Mouse (Mus musculus) adrenal gland, postnatal 14 days (tissue): Measurements from ENCODE around the gene Ccl24. TPM values are rescaled to one million over a fixed set of nuclear protein-coding genes. Genes with fewer than 3 reads are reported as not detected.

Experiments
- DNase-seq: peaks from one replicate; pipeline ENCODE4 v3.0.0; 2021; ENCODE audit warnings: mixed read lengths
- total RNA-seq: library from RNA; stranded (reverse); gene quantifications from 2 replicates; pipeline ENCODE4 v1.2.3, GENCODE M21; 2021

The Ccl24 gene
- total RNA-seq, 1 experiment from 2014 or later, result 3.1 TPM

DNA sequence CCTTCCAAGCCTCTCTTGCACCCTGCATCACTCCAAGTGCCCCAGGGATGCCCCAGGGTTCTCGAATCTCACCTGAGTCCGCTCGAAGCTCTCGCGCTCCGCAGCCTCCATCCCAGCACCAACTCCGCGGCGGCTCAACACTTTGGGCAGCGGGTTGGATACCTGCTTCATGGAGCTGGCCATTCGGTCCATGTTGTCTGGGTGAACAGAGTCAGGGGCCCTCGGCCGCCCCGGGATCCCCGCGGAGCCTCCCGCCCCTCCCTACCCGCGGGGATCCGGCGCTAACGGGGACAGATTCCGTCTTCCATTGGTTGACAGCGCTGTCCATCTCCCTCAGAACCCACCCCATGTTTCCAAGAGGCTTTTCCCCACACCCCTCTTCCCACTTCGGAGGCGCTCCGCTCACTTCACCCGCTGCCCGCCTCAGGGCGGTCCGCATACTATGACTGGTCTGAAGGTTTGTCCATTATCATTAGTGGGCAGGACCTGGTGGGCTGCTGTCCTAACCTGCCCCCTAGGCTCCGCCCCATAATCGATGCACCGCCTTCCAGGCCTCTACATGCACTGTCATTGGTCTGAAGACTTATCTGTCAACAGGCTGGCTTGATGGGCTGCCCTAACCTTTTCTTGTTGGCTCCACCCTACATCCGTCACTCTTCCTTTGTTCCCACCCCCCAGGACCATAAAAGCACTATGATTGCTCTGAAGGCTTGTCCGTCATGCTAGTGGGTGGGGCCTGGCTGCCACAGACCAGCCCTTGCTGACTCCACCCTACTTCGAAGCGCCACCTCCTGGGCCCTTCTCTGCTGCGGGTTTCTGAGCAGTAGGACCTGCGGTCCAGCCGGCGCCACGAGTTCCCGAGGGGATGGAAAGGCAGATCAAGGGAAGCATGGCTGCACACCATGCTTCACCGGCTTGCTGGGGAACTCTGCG, 27.7 kb downstream of the Ccl24 start, which contains the start of gene Hip1:
Gene Hip1 (minus strand): TSS at position 256 of the 933 bp plus-strand sequence.
- peak; percentile 97 for DNase-seq

DNA sequence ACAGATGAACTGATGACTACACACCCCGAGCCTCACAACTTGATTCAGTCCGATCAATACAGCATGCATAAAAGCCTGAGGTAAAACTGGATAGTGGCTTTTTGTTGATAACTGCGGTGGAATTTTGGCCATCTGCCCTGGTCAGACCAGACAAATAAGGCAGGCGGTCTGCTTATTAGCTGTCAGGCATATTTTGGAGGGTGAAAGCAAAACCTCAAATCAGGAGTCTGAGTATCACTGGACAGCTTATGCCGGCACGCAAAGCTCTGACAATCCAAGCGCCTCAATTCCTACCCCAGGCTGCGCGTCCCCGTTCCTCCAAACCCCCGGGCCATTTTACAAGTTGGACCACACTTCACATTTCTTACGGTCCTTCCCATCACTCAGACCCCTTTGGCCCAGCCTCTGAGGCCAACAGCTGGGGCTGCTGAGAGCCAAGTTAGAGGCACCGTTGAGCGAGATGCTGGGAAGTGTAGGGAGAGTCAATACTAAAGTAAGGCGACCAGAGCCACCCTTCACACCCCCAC, 28.8 kb downstream of the Ccl24 start:
- DNase-seq, result peak; percentile 23

DNA sequence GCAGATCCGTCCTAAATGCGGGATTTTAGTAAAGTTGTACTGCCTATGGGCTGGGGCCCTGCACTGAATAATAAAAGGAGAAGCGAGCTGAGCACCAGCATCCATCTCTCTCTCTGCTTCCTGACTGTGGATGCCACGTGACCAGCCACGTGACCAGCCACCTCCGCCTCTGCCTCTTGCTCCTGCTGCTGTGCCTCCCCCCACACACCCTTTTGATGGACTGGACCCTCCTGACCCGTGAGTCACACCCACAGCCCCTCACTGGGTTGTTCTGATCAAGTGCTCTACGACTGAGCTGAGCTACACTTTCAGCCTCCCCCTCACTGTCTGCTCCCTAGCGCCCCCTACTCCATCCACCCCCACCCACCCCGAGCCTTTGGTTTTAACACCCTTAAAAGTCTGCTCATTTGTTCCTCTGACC, 35.0 kb downstream of the Ccl24 start:
- DNase-seq, result no peak

DNA sequence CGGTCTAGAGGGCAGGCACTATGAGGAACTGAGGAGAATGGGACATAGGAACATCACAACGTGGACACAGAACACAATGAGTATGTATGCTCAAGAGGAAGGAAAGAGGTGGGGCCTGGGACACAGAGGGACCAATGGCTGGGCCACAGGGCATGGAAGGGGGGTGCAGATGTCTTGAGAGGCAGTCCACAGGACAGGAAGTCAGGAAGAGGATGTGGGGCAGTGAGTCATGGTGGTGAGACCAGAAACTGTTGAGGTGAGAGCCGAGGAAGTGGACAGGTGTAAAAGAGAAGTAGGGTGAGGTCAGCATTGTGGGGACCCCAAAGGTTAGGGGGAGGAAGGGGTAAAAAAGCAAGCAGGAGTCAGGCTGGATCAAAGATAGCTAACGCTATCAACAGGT, 35.5 kb downstream of the Ccl24 start:
- peak; percentile 44 for DNase-seq

DNA sequence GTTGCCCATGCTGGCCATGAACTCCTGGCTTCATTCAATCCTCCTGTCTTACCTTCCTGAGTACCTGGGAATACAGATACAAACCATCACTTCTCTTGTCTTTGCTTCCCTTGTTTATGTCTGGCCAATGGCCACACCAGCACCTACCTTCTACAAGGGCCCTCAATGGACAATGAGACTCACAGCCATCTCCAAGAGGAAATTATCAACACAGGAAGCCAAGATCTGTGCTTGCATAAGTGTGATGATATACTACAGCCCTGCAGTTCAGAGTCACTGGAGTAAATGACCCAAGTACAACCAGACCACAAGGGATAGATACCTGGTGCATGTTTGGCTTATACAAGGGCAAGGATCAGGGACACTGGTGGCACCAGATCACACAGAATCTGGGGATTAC, 37.0 kb downstream of the Ccl24 start:
- DNase-seq, result no peak

DNA sequence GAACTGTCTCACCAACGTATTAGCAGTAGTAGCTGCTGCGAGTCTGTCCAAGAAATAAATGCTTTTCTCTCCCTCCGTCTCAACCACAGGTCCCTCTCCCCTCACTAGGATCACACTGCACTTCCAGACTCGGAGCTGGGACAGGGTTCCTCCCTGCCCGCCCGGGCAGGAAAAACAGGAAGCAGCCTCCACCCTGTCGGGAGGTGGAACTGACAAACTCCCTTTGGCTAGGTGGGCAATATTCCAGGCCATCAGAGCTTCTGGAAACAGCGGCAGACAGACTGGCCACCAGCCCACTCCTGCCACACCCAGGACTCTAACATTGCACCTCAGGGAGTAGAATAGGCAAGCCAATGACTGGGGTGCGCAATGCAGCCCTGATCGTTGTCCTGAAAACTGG, 39.4 kb downstream of the Ccl24 start:
- peak; percentile 70 for DNase-seq

DNA sequence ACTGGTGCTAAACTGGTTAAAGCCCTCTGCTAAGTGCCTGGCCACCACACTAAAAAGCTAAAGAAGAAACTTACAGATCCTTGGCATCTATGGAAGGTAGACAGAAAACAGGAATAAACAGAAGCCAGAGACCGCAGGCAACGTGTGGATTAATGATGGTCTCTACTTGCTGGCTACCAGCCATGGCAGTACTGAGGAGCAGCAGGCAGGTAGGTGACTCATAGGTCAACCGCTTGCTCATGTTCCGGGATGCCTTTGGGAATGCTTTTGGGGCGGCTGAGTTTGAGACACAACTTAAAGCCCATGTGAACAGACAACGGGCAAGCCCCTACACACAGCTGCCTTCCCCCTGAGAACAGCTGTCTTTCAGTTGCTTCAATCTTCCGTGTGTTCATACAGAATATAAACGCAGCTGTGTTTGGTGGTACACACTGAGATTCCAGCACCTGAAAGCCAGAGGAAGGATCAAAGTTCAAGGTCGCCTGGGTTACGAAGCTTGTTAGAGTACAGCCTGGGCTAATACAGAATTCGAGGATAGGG, 41.5 kb downstream of the Ccl24 start:
- peak; percentile 33 for DNase-seq

DNA sequence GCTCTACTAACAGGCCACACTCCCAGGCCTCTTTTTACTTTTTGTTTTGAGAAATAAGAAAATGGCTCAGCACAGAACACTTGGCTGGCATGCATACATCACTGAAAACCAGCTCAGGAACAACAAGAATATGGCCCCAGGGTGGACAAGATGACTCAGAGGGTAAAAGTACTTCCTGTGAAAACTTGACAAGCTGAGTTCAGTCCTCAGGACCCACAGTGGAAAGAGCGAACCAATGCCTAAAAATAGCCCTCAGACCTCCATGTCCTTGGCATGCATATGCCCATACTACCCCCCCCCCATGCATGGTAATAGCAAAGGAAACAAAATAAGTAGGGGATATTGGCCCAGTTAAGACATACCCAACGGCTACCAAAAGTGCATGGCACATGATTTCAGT, 42.9 kb downstream of the Ccl24 start:
- no peak for DNase-seq

DNA sequence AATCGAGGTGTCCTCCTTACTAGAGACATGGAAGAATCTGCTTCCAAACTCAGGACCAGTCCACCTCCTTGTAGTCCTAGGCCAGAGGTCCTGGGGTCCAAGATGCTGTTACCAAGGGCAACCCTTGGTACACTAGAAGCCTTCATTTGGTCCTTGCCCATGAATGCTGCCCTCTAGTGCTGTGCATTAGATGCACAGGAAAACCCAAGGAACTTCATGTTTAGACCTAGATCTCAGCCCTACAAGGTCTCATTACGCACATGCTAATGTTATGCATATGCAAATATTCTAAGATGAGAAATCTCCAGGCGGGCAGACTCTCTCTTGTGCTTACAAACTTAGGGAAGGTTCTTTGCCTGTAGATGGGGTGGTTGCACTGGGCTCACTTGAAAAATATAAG, 43.5 kb downstream of the Ccl24 start:
- DNase-seq, result no peak

DNA sequence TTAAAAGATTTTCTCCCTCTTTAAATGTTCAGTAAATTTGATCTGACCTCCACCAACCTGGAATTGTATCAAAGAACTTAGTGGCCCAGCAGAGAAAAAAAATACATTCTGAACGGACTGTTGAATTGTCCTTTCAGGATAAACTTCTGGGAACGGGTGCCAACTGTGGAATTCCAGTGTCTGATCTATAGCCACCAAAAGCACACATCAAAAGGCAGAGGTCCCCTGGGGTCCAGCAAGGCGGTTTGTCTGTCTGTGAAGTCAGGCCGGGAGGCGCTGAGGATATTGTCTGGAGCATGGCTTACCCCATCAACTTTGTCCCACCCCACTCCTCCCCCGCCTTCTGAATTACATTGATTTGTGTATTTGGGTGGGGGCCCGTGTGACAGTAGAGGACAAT, 44.9 kb downstream of the Ccl24 start:
- DNase-seq, result peak; percentile 44

DNA sequence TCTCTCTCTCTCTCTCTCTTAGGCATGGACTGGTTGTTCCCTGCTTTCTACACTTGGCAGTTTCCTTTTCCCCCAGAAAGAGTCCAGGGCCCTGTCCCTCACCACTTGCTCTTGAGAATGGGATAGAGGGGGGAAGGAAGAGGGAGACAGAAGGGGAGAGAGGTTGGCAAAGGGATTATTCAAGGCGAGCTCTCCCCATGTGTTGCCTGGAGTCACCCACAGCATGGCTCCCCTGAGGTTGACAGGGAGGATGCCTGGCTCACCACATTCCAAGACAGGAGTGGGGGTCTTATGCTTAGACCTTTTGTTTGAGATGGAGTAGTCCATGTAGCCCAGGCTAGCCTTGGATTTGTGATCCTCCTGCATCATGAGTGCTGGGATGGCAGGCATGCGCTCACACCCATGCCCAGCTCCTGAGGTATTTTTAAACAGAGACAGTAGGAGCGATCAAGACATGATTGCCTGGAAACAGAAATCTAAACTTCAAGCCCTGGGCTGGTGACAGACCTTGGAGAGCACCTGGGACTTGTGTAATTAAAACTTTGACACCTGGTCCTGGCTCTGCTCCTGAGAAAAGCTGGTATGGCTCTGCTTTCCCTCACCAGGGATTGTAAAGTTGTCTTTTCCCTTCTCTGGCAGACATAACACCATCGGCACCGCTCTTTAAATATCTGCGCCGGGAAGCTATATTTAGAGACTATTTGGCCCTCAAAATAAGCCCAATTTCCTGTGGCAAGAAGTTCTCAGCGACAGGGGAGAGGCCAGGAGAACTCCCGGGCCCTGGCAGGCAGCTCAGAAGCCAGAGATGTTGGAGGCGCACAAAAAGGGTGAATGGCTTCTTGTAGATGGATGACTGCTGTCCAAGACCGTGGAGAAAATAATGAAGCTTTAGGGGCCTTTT, 47.9 kb downstream of the Ccl24 start:
- DNase-seq, result peak; percentile 21

DNA sequence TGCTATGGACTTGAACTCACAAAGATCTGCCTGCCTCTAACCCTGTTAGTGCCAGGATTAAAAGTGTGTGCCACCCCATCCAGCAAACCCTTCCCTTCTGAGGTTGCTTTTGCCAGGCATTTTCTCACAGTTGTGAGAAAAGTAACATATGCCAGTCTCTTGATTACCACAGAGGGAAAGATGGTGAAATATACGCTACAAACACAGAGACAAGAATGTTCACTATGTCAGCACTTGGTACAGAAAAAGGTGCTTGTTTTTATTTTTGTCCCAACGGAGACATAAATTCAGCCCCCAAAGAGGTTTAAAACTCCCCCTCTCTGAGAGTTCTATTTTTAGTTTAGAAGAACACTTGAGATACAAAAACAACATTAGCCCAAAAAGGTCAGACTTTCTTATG, 48.8 kb downstream of the Ccl24 start:
- DNase-seq, result no peak

DNA sequence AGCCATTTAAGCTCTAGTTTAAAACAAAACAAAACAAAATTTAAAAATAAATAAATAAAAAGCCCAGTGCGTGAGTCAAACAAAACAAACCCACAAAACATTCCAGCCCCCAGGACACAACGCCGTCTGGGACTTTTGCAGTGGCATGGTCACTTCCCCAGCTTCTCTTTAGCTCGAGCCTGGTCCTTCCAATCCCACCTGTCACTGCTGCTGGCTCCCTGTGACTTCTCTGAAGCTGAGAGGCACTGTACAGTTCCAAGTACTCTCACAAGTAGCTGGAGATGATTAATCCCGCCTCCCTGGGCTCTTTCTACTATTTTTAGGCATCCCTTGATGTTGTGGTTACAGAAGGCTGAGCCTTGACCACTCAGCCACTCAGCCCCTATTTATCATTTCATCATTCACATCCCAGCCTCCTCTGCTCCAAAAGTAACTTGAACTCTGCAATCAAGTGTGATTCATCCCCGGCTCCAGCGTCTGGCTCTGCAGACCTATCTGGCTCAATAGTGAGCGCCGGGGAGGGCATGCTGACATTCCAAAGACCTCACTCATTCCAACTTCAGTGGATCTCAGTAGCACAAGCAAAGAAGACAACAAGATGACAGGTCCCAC, 50.6 kb downstream of the Ccl24 start:
- peak; percentile 83 for DNase-seq

Other genes with a start within 250 kb of the Ccl24 start
- gene Fkbp6, start 223.0 kb downstream of the Ccl24 start, total RNA-seq, result not detected in 2 replicates
- not detected in 2 replicates for gene Trim50, start 219.8 kb downstream of the Ccl24 start, total RNA-seq
- gene Nsun5, start 203.1 kb downstream of the Ccl24 start, total RNA-seq, result 15.7 and 22.7 TPM in 2 replicates
- gene Pom121, start 178.5 kb downstream of the Ccl24 start, total RNA-seq, result 26.0 and 28.2 TPM in 2 replicates
- gene Hip1, start 27.9 kb downstream of the Ccl24 start, total RNA-seq, result 31.1 and 38.5 TPM in 2 replicates
- gene Ccl26, start 9.5 kb downstream of the Ccl24 start, total RNA-seq, result not detected in 2 replicates
- gene Rhbdd2, start 59.6 kb upstream of the Ccl24 start, total RNA-seq, result 34.2 and 34.8 TPM in 2 replicates
- 190 and 216 TPM in 2 replicates for gene Por, start 97.0 kb upstream of the Ccl24 start, total RNA-seq
- gene Tmem120a, start 171.4 kb upstream of the Ccl24 start, total RNA-seq, result 26.8 and 45.4 TPM in 2 replicates
- gene Styxl1, start 205.3 kb upstream of the Ccl24 start, total RNA-seq, result 0.30 and 0.37 TPM in 2 replicates
- gene Mdh2, start 205.4 kb upstream of the Ccl24 start, total RNA-seq, result 957 and 984 TPM in 2 replicates
- 2.7 and 4.3 TPM in 2 replicates for gene Srrm3, start 233.8 kb upstream of the Ccl24 start, total RNA-seq